Mouse (Mus musculus) forebrain, embryonic 11.5 days (tissue): ENCODE results near the gene Yipf3. TPM values are rescaled to one million over a fixed set of nuclear protein-coding genes. Genes with fewer than 3 reads are reported as not detected.

Experiments
- ATAC-seq: fragments of 200-750 bp; cut with Nextera tagmentation; replicated peaks from 2 replicates; pipeline ENCODE4 v1.8.0; 2017; ENCODE audit warnings: moderate TSS enrichment; ENCODE audit not compliant: low FRiP score
- DNase-seq: peaks from one replicate; pipeline ENCODE4 v3.0.0-alpha.2; 2017; ENCODE audit warnings: low spot score
- H3K27ac ChIP-seq: fragments of 300-500 bp; sonication (generic); 2 replicates; pipeline ENCODE4 v1.5.1; 2014; ENCODE audit warnings: low read depth, low read length
- H3K27me3 ChIP-seq: fragments of 300-500 bp; sonication (generic); 2 replicates; pipeline ENCODE4 v1.6.1; 2014; ENCODE audit warnings: mild to moderate bottlenecking, low read length, mixed read lengths; ENCODE audit not compliant: control insufficient read depth, insufficient read depth
- H3K36me3 ChIP-seq: fragments of 300-500 bp; sonication (generic); 2 replicates; pipeline ENCODE4 v1.6.1; 2014; ENCODE audit warnings: mild to moderate bottlenecking, low read length, moderate library complexity, mixed read lengths; ENCODE audit not compliant: control insufficient read depth, insufficient read depth
- H3K4me1 ChIP-seq: fragments of 300-500 bp; sonication (generic); replicated peaks from 2 replicates; pipeline ENCODE4 v1.6.1; 2014; ENCODE audit warnings: low read length, mixed read lengths; ENCODE audit not compliant: control insufficient read depth, insufficient read depth
- H3K4me2 ChIP-seq: fragments of 300-500 bp; sonication (generic); 2 replicates; pipeline ENCODE4 v1.6.1; 2014; ENCODE audit warnings: low read depth, mild to moderate bottlenecking, low read length, moderate library complexity, mixed read lengths; ENCODE audit not compliant: severe bottlenecking
- H3K4me3 ChIP-seq: fragments of 300-500 bp; sonication (generic); 2 replicates; pipeline ENCODE4 v1.5.1; 2014; ENCODE audit warnings: low read depth, low read length
- H3K9ac ChIP-seq: fragments of 300-500 bp; sonication (generic); 2 replicates; pipeline ENCODE4 v1.6.1; 2014; ENCODE audit warnings: low read length
- H3K9me3 ChIP-seq: fragments of 300-500 bp; sonication (generic); 2 replicates; pipeline ENCODE4 v1.6.1; 2016; ENCODE audit warnings: low read length, mixed read lengths; ENCODE audit not compliant: control insufficient read depth
- WGBS: fragments of 180-500 bp; shearing (Covaris S2); extraction: QIAGEN DNeasy Blood & Tissue Kit; methylation state at CpG from one replicate; pipeline ENCODE4 v1.1.7; 2014; 5-methylcytosine and 5-hydroxymethylcytosine counted together
- polyA plus RNA-seq: library from polyadenylated mRNA; unstranded; fragments of >200 nt; fragmentation: Nextera tagmentation; extraction: Ambion mirVana; gene quantifications from 2 replicates; pipeline ENCODE4 v1.2.1, GENCODE M21; 2014

Gene Yipf3
- polyA plus RNA-seq, 1 experiment from 2014 or later, result 57.8 TPM

DNA sequence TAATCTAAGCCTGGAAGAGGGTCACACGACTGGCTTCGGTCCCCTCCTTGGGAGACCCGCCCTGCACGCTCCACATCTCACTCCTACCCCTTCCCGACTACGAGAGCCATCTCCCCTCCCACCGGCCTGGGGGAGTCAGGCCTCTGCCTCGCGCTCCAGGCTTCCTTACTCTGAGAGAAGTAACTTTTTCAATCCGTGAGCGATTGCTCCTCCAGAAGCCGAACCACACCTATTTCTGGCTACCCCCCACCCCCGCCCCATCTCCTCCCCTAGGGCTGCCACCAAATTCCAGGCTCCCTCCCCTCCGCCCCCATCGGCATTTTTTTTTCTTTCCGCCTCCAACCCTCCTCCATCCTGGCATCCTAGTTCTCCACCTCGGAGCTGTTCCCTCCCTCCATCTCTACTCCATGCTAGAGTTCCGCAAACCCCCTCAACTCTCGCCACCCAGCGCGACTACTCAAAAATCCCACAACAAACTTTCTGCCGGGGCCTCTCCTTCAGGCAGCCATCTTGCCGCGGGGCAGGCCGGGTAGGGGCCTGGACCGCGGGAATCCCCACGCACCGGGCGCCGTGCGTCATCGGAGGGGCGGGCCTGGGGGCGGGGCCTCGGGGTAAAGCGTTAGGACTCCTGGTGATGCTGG lies 34.7 kb downstream of the Yipf3 start, which contains the start of gene Tjap1:
Gene Tjap1 (minus strand): TSS at position 544 of the 641 bp plus-strand sequence.
- ATAC-seq, result peak; percentile 98
- H3K4me1 ChIP-seq, result peaks cover 6% of the 10 kb centered on the region; the same call in 1 of the 2 replicates

DNA sequence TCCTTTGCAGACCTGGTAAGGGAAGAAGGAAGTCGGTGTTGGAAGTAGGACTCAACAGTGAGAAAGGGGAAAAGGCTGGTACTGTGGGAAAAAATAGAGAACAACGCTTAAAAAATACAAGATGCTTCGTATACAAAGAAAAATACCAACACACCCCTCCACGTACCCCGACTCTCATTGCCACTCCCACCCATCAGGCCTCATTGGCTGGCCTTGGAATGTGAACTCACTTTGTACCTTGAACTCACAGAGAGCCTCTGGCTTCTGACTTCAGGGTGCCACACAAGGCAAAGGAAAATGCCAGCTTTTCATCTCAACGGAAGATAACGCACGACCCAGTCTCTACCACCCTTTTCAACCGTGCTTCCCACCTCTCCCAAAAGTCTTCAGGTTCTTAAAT lies 35.3 kb downstream of the Yipf3 start:
- Histone ChIP-seq H3K4me3 (peak overlapping the region; percentile 73), H3K27ac (no peak overlapping the region), H3K36me3 (no peaks in the 10 kb centered on the region; the same call in 1 of the 2 replicates), H3K27me3 (no peaks in the 10 kb centered on the region), H3K9me3 (no peaks in the 10 kb centered on the region), H3K9ac (peak overlapping the region; percentile 65; the same call in 1 of the 2 replicates), H3K4me1 (peaks cover 8% of the 10 kb centered on the region; the same call in 1 of the 2 replicates), H3K4me2 (peak overlapping the region; percentile 73; the same call in 1 of the 2 replicates)
- WGBS, result 22% methylated on average over 9 of the region's 9 CpGs
- ATAC-seq (peak; percentile 74), DNase-seq (no peak)

More for the DNA sequence above, 34.7 kb downstream of the Yipf3 start, which contains the start of gene Tjap1:
- H3K4me3 ChIP-seq, result peak within 1 kb of the TSS; percentile 73
- H3K9ac ChIP-seq, result peak within 1 kb of the TSS; percentile 65
- no peaks in the 10 kb centered on the region for H3K27me3 ChIP-seq
- DNase-seq, result peak; percentile 97
- H3K4me2 ChIP-seq, result peak within 1 kb of the TSS; percentile 73
- H3K27ac ChIP-seq, result peak within 1 kb of the TSS; percentile 60; the same call in 1 of the 2 replicates
- no peaks in the 10 kb centered on the region; the same call in 1 of the 2 replicates for H3K36me3 ChIP-seq
- no peaks in the 10 kb centered on the region for H3K9me3 ChIP-seq
- under 1% methylated on average over 36 of the region's 37 CpGs for WGBS

DNA sequence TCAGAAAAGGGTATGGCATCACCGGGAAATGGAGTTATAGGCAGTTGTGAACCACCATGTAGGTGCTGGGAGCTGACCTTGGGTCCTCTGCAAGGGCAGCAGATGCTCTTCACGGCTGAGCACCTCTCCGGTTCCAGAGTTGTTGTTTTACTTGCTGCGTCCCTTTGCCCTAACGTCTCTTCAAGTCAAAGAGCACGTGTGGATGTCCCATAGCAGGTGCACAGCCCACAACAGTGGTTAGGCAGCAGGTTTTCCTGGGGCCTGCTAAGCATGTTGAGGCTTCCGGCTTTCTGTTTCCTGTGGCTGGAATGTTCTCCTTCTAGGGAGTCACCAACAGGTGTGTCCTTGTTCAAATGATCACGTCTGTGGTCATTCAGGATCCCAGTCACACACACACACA lies 36.0 kb downstream of the Yipf3 start:
- Histone ChIP-seq H3K36me3 (no peaks in the 10 kb centered on the region; the same call in 1 of the 2 replicates), H3K4me3 (no peak overlapping the region), H3K27ac (no peak overlapping the region), H3K27me3 (no peaks in the 10 kb centered on the region), H3K9me3 (no peaks in the 10 kb centered on the region), H3K4me2 (no peak overlapping the region), H3K4me1 (peaks cover 8% of the 10 kb centered on the region; the same call in 1 of the 2 replicates), H3K9ac (no peak overlapping the region)
- WGBS, result 86% methylated on average over 8 of the region's 8 CpGs
- ATAC-seq, result no peak
- DNase-seq, result peak; percentile 35

DNA sequence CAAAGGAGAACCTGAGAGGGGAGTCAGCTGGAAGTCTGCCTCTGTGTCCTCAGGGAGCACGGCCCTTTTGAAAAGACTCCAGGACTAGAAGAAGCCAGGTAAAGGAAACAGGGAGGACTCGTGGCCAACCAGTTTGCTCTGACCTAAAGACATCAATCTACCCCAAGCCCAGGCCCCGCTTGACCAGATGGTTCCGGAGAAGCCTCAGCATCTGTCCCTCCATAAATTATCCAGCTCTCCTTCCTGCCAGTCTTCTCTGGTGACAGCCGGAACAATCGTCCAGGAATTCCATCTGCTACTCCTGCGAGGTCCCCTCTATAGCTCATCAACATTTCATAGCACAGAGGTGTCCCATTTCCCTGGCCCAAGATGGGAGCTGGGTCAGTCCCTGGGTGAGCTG lies 36.8 kb downstream of the Yipf3 start:
- DNase-seq (peak; percentile 35), ATAC-seq (no peak)
- H3K9me3 ChIP-seq, result no peaks in the 10 kb centered on the region
- H3K27me3 ChIP-seq, result no peaks in the 10 kb centered on the region
- H3K4me1 ChIP-seq, result peaks cover 8% of the 10 kb centered on the region; the same call in 1 of the 2 replicates
- no peak overlapping the region for H3K27ac ChIP-seq
- H3K36me3 ChIP-seq, result no peaks in the 10 kb centered on the region; the same call in 1 of the 2 replicates
- H3K9ac ChIP-seq, result no peak overlapping the region
- H3K4me3 ChIP-seq, result no peak overlapping the region
- no peak overlapping the region for H3K4me2 ChIP-seq
- WGBS, result 71% methylated on average over 7 of the region's 7 CpGs

DNA sequence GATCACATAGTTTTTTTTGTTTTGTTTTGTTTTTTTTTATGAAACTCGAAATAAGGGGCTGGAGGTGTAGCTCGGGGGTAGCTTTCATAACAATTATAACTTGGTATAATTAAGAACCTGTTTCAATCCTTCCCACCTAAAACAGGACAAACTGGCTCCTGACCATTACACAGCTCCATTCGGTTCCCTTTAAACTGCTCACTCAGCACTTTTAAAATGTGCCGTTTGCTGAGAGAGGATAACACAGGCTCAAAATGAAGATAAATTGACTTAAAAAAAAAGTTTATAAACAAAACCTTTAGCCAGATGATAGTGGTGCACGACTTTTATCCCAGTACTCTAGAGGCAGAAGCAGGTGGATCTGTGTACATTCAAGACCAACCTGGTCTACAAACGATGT lies 37.5 kb downstream of the Yipf3 start:
- ATAC-seq (no peak), DNase-seq (no peak)
- Histone ChIP-seq H3K9me3 (no peaks in the 10 kb centered on the region), H3K36me3 (no peaks in the 10 kb centered on the region; the same call in 1 of the 2 replicates), H3K9ac (no peak overlapping the region), H3K4me3 (no peak overlapping the region), H3K4me2 (no peak overlapping the region), H3K27ac (no peak overlapping the region), H3K4me1 (peaks cover 8% of the 10 kb centered on the region; the same call in 1 of the 2 replicates), H3K27me3 (no peaks in the 10 kb centered on the region)
- WGBS, result 78% methylated on average over 6 of the region's 6 CpGs

DNA sequence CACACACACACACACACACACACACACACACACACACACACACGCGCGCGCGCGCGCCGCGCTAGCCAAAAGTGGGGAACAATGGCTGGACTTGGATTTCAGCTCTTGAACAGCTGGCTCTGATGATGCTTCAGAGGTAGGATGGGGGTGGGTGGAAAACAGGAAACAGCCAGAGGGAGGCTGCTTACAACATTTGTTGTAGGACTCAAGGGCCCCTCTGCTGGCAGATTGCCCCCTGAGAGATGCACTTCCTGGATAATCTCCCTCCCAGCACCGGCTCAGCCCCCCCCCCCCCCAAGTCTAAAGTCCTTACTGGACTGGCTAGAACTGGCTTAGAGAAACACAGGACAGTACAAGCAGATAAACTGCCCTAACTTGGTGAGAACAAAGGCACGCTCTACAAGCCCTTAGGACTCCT lies 39.8 kb downstream of the Yipf3 start:
- ATAC-seq (no peak), DNase-seq (peak; percentile 46)
- no peaks in the 10 kb centered on the region for H3K27me3 ChIP-seq
- no peak overlapping the region for H3K4me2 ChIP-seq
- 0 out of 2 replicates have a peak, but pooled peaks cover 5% of the 10 kb centered on the region for H3K4me1 ChIP-seq
- H3K36me3 ChIP-seq, result no peaks in the 10 kb centered on the region
- no peak overlapping the region for H3K4me3 ChIP-seq
- H3K9me3 ChIP-seq, result no peaks in the 10 kb centered on the region
- WGBS, result 73% methylated on average over 11 of the region's 11 CpGs
- no peak overlapping the region for H3K9ac ChIP-seq
- no peak overlapping the region for H3K27ac ChIP-seq

DNA sequence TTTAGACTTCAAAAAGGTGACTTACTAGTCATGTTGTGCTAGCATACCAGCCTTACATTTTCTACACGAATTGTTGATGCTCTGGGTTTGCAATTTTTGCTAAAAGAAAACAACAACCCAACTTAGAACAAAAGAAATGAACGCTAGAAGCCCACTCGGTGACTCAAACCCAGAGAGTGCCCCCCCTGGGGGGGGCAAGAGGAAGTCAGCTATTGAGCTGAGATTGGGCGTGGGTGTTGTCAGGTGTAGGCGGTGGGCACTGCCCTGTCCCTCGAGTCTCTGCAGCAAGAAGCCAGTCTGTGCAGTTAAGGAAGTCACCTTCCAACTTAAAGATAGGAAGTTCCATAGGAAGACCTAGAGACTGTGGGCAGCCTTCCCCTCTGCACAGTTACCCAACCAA lies 48.7 kb downstream of the Yipf3 start:
- no peak overlapping the region for H3K27ac ChIP-seq
- 0 out of 2 replicates have a peak overlapping the region, but pooled peaks have one; percentile 99 for H3K4me2 ChIP-seq
- no peaks in the 10 kb centered on the region for H3K9me3 ChIP-seq
- H3K27me3 ChIP-seq, result peaks cover 33% of the 10 kb centered on the region
- ATAC-seq, result no peak
- H3K4me1 ChIP-seq, result peaks cover 7% of the 10 kb centered on the region; the same call in 1 of the 2 replicates
- WGBS, result 60% methylated on average over 6 of the region's 6 CpGs
- H3K4me3 ChIP-seq, result no peak overlapping the region
- H3K36me3 ChIP-seq, result no peaks in the 10 kb centered on the region
- no peak for DNase-seq
- H3K9ac ChIP-seq, result no peak overlapping the region

DNA sequence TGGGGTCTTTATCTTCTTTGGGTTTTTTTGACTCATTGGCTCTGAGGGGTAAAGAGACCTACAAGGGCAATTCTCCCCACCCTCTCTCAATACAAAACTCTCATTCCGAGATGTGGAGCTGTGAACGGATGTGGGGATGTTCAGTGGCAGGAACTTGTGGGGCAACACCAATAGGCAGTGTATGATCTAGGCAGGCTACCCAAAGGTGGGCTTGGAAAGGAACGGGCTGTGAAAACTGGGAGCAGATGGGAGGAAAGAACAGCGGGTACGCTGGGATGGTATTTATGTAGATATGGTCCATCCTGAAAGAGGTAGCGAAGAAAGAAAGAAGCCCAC lies 49.1 kb downstream of the Yipf3 start:
- Histone ChIP-seq H3K9me3 (no peaks in the 10 kb centered on the region), H3K4me3 (peak overlapping the region; percentile 59), H3K27me3 (peaks cover 33% of the 10 kb centered on the region), H3K4me2 (peak overlapping the region; percentile 99), H3K9ac (peak overlapping the region; percentile 43; the same call in 1 of the 2 replicates), H3K36me3 (no peaks in the 10 kb centered on the region), H3K4me1 (peaks cover 7% of the 10 kb centered on the region; the same call in 1 of the 2 replicates), H3K27ac (no peak overlapping the region)
- DNase-seq (no peak), ATAC-seq (no peak)
- WGBS, result 13% methylated on average over 6 of the region's 6 CpGs
